Mouse (Mus musculus) left cerebral cortex, adult 11 months (tissue): ENCODE measurements around the gene Prlhr.

Experiments
- DNase-seq: peaks from one replicate; pipeline ENCODE4 v3.0.0; 2022; ENCODE audit warnings: low spot score

The Prlhr gene

DNA sequence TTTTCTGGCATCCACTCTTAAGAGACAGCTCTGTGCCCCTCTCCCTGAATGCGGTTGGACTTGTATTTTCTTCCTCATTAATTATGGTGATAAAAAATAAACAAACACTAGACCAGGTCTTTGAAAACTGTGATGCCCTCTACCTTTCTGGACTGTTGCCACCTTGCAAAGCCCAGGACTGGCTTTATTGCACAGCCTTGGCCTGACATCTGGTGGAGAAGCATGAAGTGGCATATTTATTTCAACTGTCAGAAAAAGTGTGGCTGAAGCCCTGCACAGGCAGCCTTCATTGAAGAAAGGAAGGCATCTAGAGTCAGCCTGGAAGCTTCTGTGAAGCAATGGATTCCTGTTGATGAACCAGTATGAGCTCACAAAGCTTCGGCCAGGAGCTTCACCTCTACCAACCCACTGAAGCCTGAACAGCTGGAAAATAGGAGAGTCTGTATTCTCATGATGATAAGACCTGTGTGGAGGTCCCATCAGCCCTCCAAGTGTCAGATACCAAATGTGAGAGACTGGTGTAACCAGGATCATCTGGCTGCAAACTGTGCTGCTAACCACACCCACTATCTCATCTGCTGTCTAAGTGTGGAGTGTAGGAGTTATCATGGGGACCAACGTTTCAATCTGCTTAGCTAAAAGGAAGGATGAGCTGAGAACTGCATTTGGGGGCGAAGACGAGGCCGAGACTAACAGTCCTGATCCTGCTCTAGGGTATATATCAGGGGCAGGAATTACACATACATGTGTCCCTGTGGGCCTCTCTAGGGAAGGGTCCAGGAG lies 35.6 kb downstream of the Prlhr start:
- DNase-seq = no peak

GRCm38 (mm10) chr19:60417611-60418010 lies 50.5 kb downstream of the Prlhr start:
- peak; percentile 45 for DNase-seq
